Mouse (Mus musculus) urinary bladder, adult 18-20 months (tissue): ENCODE results near the gene Olfr167.
"Not testable (repeated sequence)": the region's sequence is repeated elsewhere in the genome, so short reads cannot be mapped to it uniquely, and the experiment has no call there.

Source experiments
- DNase-seq, 2 experiments: peaks; one replicate each; pipeline ENCODE4 v3.0.0; 2022; ENCODE audit warnings: low spot score in 2 of 2, mixed read lengths in 2 of 2

Olfr167 gene

GRCm38 (mm10) chr16:19522166-19522565 lies at the start of gene Olfr167:
Gene Olfr167, minus strand, starts transcription at chr16:19522266.
- DNase-seq: no peak

GRCm38 (mm10) chr16:19571709-19572108 lies 49.6 kb upstream of the Olfr167 start, which contains the start of gene Olfr169:
Gene Olfr169, minus strand, starts transcription at chr16:19571809.
- not testable (repeated sequence) for DNase-seq

- DNase-seq: not testable (repeated sequence)
Observed at GRCm38 (mm10) chr16:19553429-19553828, 31.4 kb upstream of the Olfr167 start.

GRCm38 (mm10) chr16:19552246-19552645 lies 30.2 kb upstream of the Olfr167 start:
- not testable (repeated sequence) for DNase-seq

GRCm38 (mm10) chr16:19535455-19535854 lies 13.4 kb upstream of the Olfr167 start, which contains the start of gene Olfr168:
Gene Olfr168, minus strand, starts transcription at chr16:19535555.
- no peak for DNase-seq

- DNase-seq: no peak
Observed at GRCm38 (mm10) chr16:19483394-19483793, 38.7 kb downstream of the Olfr167 start, which contains the start of gene Olfr166. Gene Olfr166, plus strand, starts transcription at chr16:19483694.

GRCm38 (mm10) chr16:19464365-19464764 lies 57.7 kb downstream of the Olfr167 start:
- no peak for DNase-seq
